Mouse (Mus musculus) CD4-positive, CD25-positive, alpha-beta regulatory T cell (primary cell): Measurements from ENCODE around the gene Slc5a12. TPM values are rescaled to one million over a fixed set of nuclear protein-coding genes. Genes with fewer than 3 reads are reported as not detected.

ENCODE experiments used
- polyA plus RNA-seq: library from polyadenylated mRNA; unstranded; fragments of 100-300 nt; shearing (Covaris generic); gene quantifications from one replicate; pipeline ENCODE4 v1.2.1, GENCODE M21; 2017

The Slc5a12 gene
- polyA plus RNA-seq, result not detected

DNA sequence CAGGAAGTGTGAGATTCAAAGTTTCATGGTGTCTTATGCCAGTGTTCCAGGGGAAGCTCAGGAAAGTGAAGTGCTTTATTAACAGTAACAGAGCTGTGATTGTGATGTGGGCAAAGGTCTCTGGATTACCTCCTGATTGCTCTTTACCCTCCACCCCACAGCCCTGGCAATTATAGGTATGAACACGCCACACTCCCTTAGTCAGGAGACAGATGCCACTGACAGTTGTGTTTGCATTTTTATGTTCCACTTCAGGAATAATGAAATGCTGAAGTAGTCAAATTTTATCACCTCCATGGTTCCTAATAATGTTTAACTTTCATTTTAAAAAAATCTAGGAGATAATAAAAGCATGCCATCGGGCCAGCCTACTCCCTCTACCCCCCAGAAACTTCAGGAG, at the start of gene Slc5a12:
TSS of gene Slc5a12 (plus strand) at position 367 of the 400 bp plus-strand sequence.

Other genes starting within 250 kb of the Slc5a12 start
- gene Fibin, start 234.1 kb upstream of the Slc5a12 start, polyA plus RNA-seq, result 0.07 TPM
- not detected for gene Muc15, start 124.0 kb downstream of the Slc5a12 start, polyA plus RNA-seq